Mouse (Mus musculus): ENCODE data around the gene Wwp2. TPM values are rescaled to one million over a fixed set of nuclear protein-coding genes. Genes with fewer than 3 reads are reported as not detected.
"Not testable (repeated sequence)": the region's sequence is repeated elsewhere in the genome, so short reads cannot be mapped to it uniquely, and the experiment has no call there.

Gene Wwp2
- polyA plus RNA-seq, 1 experiment from 2014 or later = 27.7 TPM

- 80% methylated on average over 7 of the region's 7 CpGs for WGBS (ENCODE audit: insufficient replicate concordance)
- not testable (repeated sequence) for H3K27me3 ChIP-seq; H3K4me2 ChIP-seq; H3K27ac ChIP-seq; H3K9me3 ChIP-seq (replicated peaks); H3K4me3 ChIP-seq (replicated peaks); DNase-seq; ATAC-seq (ENCODE audit: low read depth); H3K36me3 ChIP-seq; H3K9ac ChIP-seq
- H3K4me1 ChIP-seq (replicated peaks) = peaks cover 14% of the 10 kb centered on the region
Observed at GRCm38 (mm10) chr8:107476786-107477185, 40.6 kb downstream of the Wwp2 start.

DNA sequence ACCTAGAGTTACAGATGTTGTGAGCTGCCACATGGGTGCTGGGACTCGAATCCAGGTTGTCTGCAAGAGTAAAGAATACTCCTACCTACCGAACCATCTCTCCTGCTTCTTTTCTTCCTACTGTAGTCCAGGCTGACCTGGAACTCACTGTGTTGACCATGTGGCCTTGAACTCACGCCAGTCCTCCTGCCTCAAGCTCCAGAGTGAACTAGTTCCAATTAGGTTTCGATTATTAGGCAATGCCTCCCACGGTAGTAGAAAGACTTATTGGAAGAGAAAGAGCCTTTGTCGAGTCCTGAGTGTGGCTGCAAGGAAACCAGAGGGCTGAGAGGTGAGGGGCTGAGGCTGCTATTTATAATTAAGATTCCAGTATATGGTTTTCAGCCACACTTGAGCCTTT is 42.6 kb downstream of the Wwp2 start:
- no peak for DNase-seq
- H3K4me3 ChIP-seq (replicated peaks) = no peak overlapping the region
- H3K36me3 ChIP-seq = 0 out of 2 replicates have a peak, but pooled peaks cover 7% of the 10 kb centered on the region
- no peaks in the 10 kb centered on the region for H3K4me1 ChIP-seq (replicated peaks)
- H3K27ac ChIP-seq = no peak overlapping the region
- no peak overlapping the region for H3K9ac ChIP-seq
- WGBS (ENCODE audit: insufficient replicate concordance) = 75% methylated on average over 6 of the region's 6 CpGs
- no peaks in the 10 kb centered on the region for H3K9me3 ChIP-seq (replicated peaks)
- ATAC-seq (ENCODE audit: low read depth) = no peak
- H3K4me2 ChIP-seq = no peak overlapping the region
- no peaks in the 10 kb centered on the region for H3K27me3 ChIP-seq

DNA sequence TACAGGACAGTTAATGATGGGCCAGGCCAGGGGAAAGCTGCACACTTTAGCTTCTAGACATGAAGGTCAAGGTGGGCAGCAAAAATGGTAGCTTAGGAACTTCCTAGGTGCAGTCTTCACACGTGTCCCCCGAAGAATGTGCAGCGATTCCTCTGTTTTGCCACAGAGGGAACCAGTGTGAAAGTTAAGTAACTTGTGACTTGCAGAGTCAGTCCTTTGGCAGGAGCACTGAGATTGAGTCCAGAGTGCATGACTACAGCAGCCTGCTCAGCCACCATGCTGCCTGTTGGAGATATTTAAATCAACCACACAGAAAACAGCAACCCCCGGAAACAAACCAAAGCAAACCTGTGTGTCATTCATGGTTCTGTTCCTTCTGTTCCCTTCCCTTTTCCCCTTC is 44.3 kb downstream of the Wwp2 start:
- Histone ChIP-seq H3K4me3 (replicated peaks) (no peak overlapping the region), H3K36me3 (peaks cover 12% of the 10 kb centered on the region; the same call in 1 of the 2 replicates), H3K9ac (no peak overlapping the region), H3K9me3 (replicated peaks) (no peaks in the 10 kb centered on the region), H3K27ac (no peak overlapping the region), H3K4me2 (no peak overlapping the region), H3K4me1 (replicated peaks) (no peaks in the 10 kb centered on the region), H3K27me3 (no peaks in the 10 kb centered on the region)
- DNase-seq (no peak), ATAC-seq (ENCODE audit: low read depth) (no peak)
- WGBS (ENCODE audit: insufficient replicate concordance) = 86% methylated on average over 4 of the region's 4 CpGs

- Histone ChIP-seq H3K9me3 (replicated peaks) (no peaks in the 10 kb centered on the region), H3K27ac (no peak overlapping the region), H3K4me3 (replicated peaks) (no peak overlapping the region), H3K4me1 (replicated peaks) (peaks cover 2% of the 10 kb centered on the region; the same call in 1 of the 2 replicates), H3K27me3 (no peaks in the 10 kb centered on the region), H3K9ac (no peak overlapping the region), H3K36me3 (peaks cover 21% of the 10 kb centered on the region), H3K4me2 (no peak overlapping the region)
- ATAC-seq (ENCODE audit: low read depth) = no peak
- WGBS (ENCODE audit: insufficient replicate concordance) = 92% methylated on average over 8 of the region's 8 CpGs
- no peak for DNase-seq
Observed at GRCm38 (mm10) chr8:107483250-107483649, 47.1 kb downstream of the Wwp2 start.

- Histone ChIP-seq H3K36me3 (peaks cover 18% of the 10 kb centered on the region), H3K4me2 (no peak overlapping the region), H3K27me3 (no peaks in the 10 kb centered on the region), H3K9ac (no peak overlapping the region), H3K27ac (no peak overlapping the region), H3K4me1 (replicated peaks) (peaks cover 19% of the 10 kb centered on the region), H3K4me3 (replicated peaks) (no peak overlapping the region), H3K9me3 (replicated peaks) (no peaks in the 10 kb centered on the region)
- no peak for ATAC-seq (ENCODE audit: low read depth)
- no peak for DNase-seq
Observed at GRCm38 (mm10) chr8:107484956-107485355, 48.8 kb downstream of the Wwp2 start.

GRCm38 (mm10) chr8:107488551-107488950 is 52.4 kb downstream of the Wwp2 start:
- no peaks in the 10 kb centered on the region for H3K9me3 ChIP-seq (replicated peaks)
- H3K4me1 ChIP-seq (replicated peaks) = peaks cover 27% of the 10 kb centered on the region
- 81% methylated on average over 4 of the region's 4 CpGs for WGBS (ENCODE audit: insufficient replicate concordance)
- no peaks in the 10 kb centered on the region for H3K27me3 ChIP-seq
- H3K27ac ChIP-seq = no peak overlapping the region
- peak overlapping the region; percentile 24 for H3K9ac ChIP-seq
- ATAC-seq (ENCODE audit: low read depth) = no peak
- DNase-seq = no peak
- peak overlapping the region; percentile 13; the same call in 1 of the 2 replicates for H3K4me2 ChIP-seq
- no peak overlapping the region for H3K4me3 ChIP-seq (replicated peaks)
- peaks cover 14% of the 10 kb centered on the region for H3K36me3 ChIP-seq

DNA sequence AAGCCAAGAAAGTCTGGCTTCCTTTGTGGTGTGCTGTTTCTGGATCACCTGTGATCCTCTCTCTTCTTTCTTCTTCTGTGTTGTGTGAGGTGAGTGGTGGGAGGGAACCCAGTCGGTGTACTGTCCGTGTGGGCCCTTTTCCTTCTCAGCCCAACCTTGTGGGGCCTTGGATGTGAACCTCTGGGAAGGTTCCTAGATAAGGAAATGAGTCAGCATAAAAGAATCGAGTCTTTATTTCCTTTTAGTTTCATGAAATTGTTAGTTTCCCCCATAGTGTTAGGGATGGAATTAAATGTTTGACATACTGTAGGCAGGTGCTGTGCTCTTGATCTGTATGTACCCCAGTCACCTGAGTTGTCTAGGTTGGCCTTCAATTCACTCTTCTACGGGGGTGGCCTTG is 52.9 kb downstream of the Wwp2 start:
- WGBS (ENCODE audit: insufficient replicate concordance) = 26% methylated on average over 4 of the region's 4 CpGs
- ATAC-seq (ENCODE audit: low read depth) (0 out of 2 replicates have a peak, but pooled peaks have one; percentile 53), DNase-seq (no peak)
- Histone ChIP-seq H3K9ac (peak overlapping the region; percentile 24), H3K4me2 (peak overlapping the region; percentile 13; the same call in 1 of the 2 replicates), H3K27me3 (no peaks in the 10 kb centered on the region), H3K36me3 (peaks cover 14% of the 10 kb centered on the region), H3K27ac (peak overlapping the region; percentile 1; the same call in 1 of the 2 replicates), H3K4me1 (replicated peaks) (peaks cover 27% of the 10 kb centered on the region), H3K9me3 (replicated peaks) (no peaks in the 10 kb centered on the region), H3K4me3 (replicated peaks) (no peak overlapping the region)

- Histone ChIP-seq H3K36me3 (peaks cover 14% of the 10 kb centered on the region), H3K4me3 (replicated peaks) (no peak overlapping the region), H3K27ac (0 out of 2 replicates have a peak overlapping the region, but pooled peaks have one; percentile 1), H3K9ac (no peak overlapping the region), H3K4me1 (replicated peaks) (peaks cover 27% of the 10 kb centered on the region), H3K9me3 (replicated peaks) (no peaks in the 10 kb centered on the region), H3K4me2 (no peak overlapping the region), H3K27me3 (no peaks in the 10 kb centered on the region)
- ATAC-seq (ENCODE audit: low read depth) (no peak), DNase-seq (no peak)
- 48% methylated on average over 5 of the region's 5 CpGs for WGBS (ENCODE audit: insufficient replicate concordance)
Observed at GRCm38 (mm10) chr8:107489921-107490320, 53.8 kb downstream of the Wwp2 start.

DNA sequence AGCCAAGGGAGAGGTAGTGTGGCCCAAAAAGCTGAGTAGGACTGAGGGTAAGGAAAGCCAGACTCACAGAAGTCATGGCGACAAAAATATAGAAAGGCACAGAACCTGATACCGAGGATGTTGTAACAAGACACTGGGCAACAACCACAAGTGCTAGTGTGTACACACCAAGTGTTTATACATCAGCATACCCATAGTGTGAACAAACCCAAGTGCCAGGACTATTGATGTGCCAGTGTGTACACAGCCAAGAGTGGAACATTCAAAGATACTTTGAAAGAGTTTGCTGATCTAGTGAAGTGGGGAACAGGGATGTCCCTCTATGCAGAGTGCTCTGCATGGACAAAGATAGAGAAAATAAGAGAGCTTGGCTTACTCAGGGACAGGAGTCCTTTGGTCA is 54.5 kb downstream of the Wwp2 start:
- Histone ChIP-seq H3K27ac (no peak overlapping the region), H3K4me3 (replicated peaks) (no peak overlapping the region), H3K9ac (no peak overlapping the region), H3K27me3 (no peaks in the 10 kb centered on the region), H3K9me3 (replicated peaks) (no peaks in the 10 kb centered on the region), H3K4me2 (no peak overlapping the region), H3K4me1 (replicated peaks) (peaks cover 27% of the 10 kb centered on the region), H3K36me3 (peaks cover 7% of the 10 kb centered on the region)
- WGBS (ENCODE audit: insufficient replicate concordance) = 74% methylated on average over 2 of the region's 2 CpGs
- DNase-seq (no peak), ATAC-seq (ENCODE audit: low read depth) (no peak)

GRCm38 (mm10) chr8:107491212-107491611 is 55.0 kb downstream of the Wwp2 start:
- H3K27ac ChIP-seq = no peak overlapping the region
- H3K9me3 ChIP-seq (replicated peaks) = no peaks in the 10 kb centered on the region
- WGBS (ENCODE audit: insufficient replicate concordance) = 81% methylated on average over 4 of the region's 4 CpGs
- H3K36me3 ChIP-seq = peaks cover 6% of the 10 kb centered on the region; the same call in 1 of the 2 replicates
- DNase-seq (no peak), ATAC-seq (ENCODE audit: low read depth) (no peak)
- H3K9ac ChIP-seq = no peak overlapping the region
- H3K4me1 ChIP-seq (replicated peaks) = peaks cover 27% of the 10 kb centered on the region
- no peak overlapping the region for H3K4me3 ChIP-seq (replicated peaks)
- no peaks in the 10 kb centered on the region for H3K27me3 ChIP-seq
- H3K4me2 ChIP-seq = no peak overlapping the region

- no peak overlapping the region for H3K9ac ChIP-seq
- 0 out of 2 replicates have a peak, but pooled peaks cover under 1% of the 10 kb centered on the region for H3K36me3 ChIP-seq
- H3K27me3 ChIP-seq = no peaks in the 10 kb centered on the region
- H3K27ac ChIP-seq = no peak overlapping the region
- no peak overlapping the region for H3K4me3 ChIP-seq (replicated peaks)
- H3K9me3 ChIP-seq (replicated peaks) = no peaks in the 10 kb centered on the region
- ATAC-seq (ENCODE audit: low read depth) (no peak), DNase-seq (no peak)
- no peak overlapping the region for H3K4me2 ChIP-seq
- peaks cover 27% of the 10 kb centered on the region for H3K4me1 ChIP-seq (replicated peaks)
Observed at GRCm38 (mm10) chr8:107491831-107492230, 55.7 kb downstream of the Wwp2 start.

DNA sequence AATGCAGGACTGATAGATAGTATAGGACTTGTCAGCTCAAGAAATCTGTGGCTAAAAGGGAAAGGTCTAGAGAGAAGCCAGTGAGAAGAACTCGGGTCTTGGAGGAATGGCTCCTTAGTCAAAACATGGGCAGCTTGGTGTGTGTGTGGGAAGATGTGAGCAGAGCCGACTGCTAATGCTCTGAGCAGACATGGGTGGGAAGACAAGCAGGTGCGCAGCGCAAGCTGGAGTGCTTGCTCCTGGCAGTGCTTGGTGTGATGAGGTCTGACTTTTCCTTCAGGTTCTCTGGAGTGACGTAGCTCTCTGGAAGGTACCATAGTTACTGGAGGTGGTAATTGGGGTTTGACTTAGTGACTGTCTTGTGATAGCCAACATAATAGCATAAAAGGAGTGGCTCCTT is 56.6 kb downstream of the Wwp2 start:
- ATAC-seq (ENCODE audit: low read depth) (no peak), DNase-seq (no peak)
- WGBS (ENCODE audit: insufficient replicate concordance) = 76% methylated on average over 5 of the region's 5 CpGs
- no peak overlapping the region for H3K4me2 ChIP-seq
- peaks cover 27% of the 10 kb centered on the region for H3K4me1 ChIP-seq (replicated peaks)
- H3K36me3 ChIP-seq = no peaks in the 10 kb centered on the region
- no peak overlapping the region for H3K9ac ChIP-seq
- no peaks in the 10 kb centered on the region for H3K9me3 ChIP-seq (replicated peaks)
- no peaks in the 10 kb centered on the region for H3K27me3 ChIP-seq
- no peak overlapping the region for H3K27ac ChIP-seq
- H3K4me3 ChIP-seq (replicated peaks) = no peak overlapping the region
